Mouse (Mus musculus) right cerebral cortex, postnatal 25 days (tissue): ENCODE data around the gene Vps54.
"Not testable (repeated sequence)": the region's sequence is repeated elsewhere in the genome, so short reads cannot be mapped to it uniquely, and the experiment has no call there.

ENCODE experiments used
- DNase-seq: peaks from one replicate; pipeline ENCODE4 v3.0.0; 2022

The Vps54 gene

DNA sequence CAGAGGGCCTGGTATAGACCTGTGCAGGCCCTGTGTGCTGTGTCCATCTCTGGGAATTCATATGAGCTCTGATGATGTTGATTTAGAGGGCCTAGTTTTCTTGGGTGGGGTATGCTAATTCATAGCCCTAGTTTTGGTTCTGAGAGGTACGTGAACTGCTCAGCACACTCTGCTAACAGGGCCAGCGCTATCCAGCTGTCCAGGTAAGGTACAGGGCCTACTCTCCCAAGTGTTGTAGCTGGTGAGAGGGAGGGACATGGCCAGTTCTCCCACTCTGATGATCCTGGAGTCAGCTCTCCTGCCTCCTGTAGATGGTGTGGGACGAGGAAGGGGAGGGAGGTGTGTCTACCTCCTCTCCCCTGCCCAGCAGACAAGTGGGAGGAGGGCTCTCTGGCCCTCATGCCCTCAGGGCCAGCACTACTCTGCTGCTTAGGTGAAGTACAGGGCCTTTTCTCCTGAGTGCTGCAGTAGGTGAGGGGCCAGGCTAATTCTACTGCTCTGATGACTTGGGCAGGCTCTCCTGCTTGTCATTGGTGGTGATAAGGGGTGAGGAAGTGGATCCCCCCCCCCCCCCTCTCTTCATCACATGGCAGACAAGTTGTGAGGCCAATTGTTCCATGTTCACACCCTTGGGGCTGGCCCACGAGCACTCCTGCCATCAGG, 8.3 kb downstream of the Vps54 start:
- DNase-seq: no peak

DNA sequence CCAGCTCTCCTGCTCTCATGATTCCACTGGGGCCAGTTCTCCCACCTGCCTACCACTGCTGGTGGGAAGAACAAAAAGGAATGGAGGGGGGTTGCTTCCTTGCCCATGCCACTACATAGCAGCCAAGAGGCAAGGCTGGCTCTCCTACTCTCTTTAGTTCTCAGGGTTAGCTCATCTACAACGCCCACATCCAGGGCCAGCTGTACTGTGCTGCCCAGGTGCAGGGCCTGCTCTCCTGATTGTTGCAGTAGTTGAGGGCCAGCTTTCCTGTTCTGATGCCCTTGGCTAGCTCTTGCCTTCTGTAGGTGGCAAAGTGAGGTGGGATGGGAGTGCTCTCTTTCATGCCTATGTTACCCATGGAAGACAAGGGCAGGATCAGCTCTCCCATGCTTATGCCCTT, 8.9 kb downstream of the Vps54 start:
- DNase-seq: no peak

DNA sequence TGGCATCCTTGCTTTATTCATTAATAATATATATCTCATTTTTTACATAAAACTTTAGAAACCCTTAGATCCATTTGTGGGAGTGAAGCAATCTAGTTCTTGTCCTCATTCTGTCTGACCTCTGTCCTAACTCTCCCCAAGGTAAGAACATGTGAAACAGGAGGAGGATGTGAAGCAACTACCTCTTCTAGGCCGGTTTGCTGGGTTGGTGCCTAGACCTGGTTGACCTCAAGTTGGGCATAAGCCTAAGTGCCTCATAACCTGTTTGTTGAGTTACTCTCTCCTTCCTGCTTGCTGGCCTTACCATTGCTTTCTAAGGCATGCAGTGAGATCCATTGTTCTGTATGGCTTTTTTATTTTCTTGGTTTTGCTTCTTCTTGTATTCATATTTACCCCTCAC, 11.3 kb downstream of the Vps54 start:
- no peak for DNase-seq

DNA sequence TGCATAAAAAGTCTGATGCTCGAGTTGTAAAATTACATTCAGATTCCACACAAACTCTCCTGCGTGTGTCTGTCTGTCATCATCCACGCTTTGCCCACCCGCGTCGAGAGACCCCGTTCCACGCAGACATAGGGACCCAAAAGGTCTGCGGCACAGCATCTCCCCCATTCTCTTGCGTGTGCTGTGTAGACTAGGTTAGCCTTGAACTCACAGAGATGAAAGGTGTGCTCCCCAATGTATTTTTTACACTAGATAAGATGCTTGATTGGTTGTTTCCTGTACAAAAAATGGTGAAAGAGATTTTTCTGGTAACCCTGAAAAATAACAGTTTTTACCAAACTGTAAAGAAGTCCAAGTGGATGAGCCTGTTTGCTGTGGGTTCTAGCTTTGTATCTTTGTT, 19.5 kb downstream of the Vps54 start:
- DNase-seq: not testable (repeated sequence)

DNA sequence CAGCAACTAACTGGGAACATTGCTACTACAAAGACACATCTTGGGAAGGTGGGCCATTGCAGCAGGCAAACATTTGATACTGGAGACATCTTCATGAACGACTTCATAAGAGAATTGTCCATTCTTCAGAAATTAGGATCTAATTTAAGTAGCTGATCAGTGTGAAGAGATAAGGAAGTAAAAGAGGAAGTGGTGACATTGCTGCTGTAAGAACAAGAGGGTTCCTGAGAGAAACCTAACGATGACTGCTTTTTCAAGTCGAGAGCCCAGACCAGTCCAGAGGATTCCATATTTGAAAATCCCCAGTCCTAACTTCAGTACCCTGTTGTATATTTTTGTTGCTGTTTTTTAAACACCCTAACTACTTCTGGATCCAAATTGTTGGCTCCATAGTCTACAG, 26.3 kb downstream of the Vps54 start:
- DNase-seq: no peak

DNA sequence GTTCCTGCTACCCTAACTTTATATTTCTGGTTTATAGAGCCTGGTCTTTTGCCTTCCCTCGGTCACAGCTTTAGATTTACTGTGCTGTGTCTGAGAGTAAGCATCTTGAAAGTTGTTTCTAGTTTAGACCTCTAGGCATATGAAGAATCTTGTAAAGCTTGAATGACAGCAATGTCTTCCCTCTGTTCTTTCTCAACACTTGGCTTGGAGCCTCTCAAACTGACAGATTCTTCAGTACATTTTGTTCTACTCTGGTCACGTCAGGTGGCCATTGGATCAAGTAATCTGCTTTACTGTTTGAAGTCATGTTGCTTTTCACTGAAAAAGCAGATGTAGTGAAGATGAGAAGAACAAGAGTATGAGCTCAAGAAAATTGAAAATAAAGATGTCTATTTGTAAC, 37.1 kb downstream of the Vps54 start:
- no peak for DNase-seq

DNA sequence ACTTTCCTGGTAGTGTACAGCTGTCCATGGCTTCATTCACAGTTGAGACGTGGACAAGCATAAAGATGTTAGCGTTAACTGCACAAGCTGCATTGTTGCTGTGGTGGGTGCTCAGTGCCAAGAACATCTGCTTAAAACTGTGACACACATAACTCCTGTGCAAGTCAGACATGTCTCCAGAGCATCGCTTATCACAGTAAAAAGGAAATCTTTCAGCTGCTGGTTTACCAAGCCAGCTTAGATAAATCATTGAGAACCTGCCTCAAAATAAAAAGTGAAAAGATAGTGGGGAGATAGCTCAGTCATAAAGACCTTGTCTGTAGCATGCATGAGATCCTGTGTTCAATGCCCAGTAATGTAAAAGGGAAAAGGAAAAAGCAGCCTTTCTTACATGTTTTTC, 47.3 kb downstream of the Vps54 start:
- DNase-seq: no peak

DNA sequence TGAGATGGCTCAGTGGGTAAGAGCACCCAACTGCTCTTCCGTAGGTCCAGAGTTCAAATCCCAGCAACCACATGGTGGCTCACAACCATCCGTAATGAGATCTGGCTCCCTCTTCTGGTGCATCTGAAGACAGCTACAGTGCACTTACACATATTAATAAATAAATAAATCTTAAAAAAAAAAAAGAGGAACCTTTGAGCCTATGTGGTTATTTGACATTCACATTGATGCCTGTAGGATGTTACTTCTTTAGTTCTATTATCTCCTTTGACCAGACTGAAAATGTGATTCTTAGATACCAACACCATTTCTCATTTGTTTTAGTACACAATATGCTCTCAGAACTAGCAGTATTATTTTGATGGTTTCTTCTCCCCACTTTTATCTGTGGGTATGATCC, 49.1 kb downstream of the Vps54 start:
- not testable (repeated sequence) for DNase-seq

DNA sequence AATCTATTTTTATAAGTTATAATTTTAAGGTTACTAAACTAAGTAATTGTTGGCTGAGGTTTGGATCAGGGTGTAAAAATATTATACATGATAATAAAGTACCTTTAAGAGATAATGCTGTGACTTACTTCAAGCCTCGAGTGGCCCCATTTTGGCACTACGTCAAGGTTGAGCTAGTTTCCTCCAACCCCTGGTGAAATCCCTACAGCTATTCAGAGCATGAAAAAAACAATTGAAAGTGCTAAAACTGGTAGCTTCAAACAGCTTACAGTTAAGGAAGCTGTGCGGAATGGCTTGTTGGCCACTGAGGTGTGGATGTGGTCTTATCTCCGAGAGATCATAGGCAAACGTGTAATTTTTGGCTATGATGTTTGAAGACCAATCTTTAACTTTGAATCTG, 56.4 kb downstream of the Vps54 start:
- no peak for DNase-seq

DNA sequence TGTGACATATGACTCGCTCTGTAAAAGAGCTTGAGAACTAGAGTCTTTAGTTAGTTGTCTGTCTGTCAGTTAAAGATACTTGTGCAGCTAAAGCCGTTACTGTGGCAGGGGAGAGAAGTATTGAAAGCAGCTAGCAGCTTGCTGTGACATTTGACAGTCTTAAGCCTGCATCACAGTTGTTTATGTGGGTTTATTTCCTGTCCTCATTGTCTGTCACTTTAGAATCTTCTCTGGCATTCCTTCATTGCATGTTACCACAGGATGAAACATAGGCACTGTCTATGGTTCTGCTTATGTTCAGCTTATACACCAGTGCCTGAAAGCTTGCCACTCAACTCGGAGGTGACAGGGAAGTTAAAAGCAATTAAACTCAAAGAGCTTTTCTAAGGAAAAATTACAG, 64.5 kb downstream of the Vps54 start:
- no peak for DNase-seq

DNA sequence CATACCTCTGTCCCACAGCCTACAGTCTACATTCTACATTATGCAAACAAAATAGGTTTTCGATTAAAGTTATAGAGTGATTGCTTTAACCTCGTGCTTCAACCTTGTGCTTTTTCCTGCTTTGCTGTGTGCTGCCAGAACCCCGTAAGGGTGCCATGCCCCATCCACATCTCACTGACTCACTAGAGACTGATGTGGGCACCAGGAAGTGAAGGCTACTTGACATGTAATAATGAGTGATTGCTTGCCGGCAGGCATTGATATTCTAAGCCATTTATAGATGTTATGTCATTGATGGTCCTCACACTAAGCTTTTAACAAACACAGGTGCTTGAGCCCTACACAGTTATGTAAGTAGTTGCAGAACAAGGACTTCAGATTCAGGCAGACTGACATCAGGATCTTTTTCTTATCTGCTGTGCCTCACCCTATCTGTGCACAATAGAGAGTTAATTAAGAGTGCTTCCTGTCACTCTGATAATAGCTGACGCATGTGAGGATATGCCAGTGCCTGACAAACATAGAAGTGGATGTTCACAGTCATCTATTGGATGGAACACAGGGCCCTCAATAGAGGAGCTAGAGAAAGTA, 68.1 kb downstream of the Vps54 start:
- DNase-seq: no peak

DNA sequence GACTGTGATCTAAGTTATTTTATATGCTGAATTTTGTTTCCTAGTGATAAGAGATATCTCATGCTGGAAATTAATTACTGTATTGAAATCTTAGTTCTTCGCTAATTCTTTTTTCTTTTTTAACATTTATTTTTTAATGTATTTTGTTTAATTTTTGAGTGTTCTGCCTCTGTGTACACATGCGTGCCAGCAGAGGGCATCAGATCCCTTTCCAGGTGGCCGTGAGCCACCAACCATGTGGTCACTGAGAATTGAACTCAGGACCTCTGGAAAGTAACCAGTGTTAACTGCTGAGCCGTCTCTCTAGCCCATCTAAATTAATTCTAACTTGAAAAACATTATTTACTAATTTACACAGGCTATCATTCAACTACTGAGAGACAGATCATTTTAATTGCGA, 69.0 kb downstream of the Vps54 start:
- DNase-seq: no peak

DNA sequence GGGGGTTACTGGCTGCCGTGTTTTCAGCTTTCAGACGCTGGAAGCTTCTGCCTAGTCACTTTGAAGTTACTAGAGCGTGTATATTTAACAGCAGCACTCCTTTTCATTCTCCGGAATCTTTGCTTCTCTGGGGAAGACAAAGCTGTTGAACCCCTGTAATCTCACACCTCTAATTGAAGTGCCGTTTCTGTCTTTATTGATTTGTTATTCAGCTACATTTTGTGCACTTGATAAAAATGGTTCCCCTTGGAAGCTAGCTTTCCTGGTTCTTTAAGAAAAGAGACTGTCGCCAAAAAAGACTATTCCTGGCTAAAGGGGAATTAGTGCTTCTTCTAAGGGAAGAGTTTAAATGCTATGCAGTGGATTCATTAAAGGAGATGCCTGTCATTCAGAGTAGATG, 70.4 kb downstream of the Vps54 start:
- DNase-seq: no peak

DNA sequence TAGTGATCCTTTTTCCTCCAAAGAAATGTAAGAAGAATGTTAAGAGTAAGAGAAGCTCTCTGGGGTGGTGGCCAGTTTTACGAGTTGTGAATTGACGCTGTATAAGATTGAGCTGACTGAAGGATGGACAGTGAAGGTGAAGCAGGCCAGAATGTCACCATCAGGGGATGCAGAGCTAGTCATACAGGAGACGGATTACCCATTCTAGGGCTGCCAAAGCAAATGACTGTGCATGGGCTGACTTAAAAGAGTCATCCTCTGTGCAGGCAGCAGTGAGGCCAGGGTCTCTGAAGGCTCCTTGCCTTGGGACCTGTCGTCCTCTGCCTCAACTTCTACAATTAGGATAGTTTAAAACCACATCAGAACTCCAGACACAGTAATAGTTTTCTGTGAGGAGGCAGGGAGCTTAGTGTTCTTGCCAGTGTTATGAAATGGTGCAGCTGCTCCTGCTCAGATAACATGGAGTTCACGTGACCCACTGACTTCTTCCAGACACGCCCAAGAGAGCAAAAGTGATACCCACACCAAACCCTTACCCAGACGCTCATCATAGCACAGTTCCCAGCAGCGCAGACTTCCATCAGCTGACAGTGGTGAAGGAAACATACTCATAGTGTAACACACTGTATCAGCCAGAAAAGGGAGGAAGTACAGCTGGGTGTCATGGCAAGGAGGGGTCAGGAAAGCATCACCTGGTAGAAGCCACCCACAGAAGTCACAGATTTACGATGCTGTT, 75.0 kb downstream of the Vps54 start:
- DNase-seq: no peak

DNA sequence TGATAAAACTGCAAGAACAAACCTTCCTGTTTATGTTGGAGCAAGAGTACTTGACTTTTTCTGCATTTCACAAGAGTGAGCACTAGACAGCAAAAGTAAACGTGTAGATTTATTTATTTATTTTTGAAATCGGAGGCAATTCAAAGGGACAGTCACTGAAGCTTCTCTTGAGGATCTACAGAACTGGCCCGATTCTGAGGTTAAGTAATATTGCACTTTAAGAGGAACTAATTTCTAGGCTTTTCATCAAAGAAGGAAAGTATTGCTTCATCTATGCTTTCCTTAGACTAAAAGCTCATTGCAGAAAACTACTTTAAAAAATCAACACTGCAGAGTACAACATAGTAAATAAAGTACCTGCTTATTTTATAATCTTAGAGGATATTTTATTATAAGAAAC, 82.5 kb downstream of the Vps54 start:
- DNase-seq: no peak

DNA sequence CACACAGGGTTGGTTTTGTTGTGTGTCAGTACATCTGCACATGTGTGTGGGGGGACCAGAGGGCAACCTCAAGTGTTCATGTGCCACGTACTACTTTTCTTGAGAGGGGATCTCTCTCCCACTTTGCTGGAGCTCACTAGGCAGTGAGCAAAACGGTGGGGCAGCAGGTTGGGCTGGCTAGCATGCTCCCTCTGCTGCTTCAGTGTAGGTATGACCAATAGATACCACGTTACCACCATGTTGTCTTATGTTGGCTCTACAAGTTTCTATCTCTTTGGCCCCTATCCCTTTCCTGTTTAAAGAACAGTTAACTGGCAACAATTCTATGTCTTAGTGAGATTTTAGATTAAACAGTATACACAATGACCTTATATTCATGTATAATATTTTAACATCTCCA, 83.3 kb downstream of the Vps54 start:
- DNase-seq: no peak

DNA sequence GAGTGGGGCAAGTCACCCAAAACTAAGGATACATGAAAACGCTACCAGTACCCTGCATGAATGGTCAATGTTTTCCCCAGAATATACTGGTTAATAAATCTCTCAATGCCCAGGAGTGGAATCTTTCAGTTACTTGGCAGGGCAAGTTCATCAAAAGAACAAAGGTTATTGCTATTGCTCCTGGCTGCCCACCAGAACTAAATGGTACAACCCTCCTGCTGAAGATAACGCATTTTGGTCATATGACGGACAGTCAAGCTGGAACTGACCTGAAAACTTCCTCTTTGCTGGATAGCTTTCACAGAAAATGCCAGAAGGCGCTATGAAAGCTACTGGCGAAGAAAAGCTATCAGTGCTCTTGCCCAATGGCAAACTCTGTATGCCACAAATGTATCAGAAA, 86.7 kb downstream of the Vps54 start:
- DNase-seq: no peak

DNA sequence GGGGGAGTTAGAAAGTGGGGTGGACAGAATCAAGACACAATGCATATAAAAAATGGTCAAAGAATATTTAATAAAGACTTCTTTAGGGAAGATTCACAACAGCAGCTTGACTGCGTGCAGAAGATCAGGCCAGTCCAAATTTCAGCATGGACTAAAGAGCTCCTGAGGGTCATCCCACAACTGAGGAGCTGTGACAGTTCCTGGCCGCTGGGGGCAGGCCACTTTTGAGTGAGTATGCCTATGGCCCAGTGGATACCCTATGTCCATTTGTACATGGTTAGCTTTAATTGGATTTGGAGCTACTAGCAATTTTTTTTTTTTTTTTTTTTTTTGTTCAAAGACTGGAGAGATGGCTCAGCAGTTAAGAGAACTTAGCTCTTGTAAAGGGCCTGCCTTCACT, 87.7 kb downstream of the Vps54 start:
- no peak for DNase-seq

DNA sequence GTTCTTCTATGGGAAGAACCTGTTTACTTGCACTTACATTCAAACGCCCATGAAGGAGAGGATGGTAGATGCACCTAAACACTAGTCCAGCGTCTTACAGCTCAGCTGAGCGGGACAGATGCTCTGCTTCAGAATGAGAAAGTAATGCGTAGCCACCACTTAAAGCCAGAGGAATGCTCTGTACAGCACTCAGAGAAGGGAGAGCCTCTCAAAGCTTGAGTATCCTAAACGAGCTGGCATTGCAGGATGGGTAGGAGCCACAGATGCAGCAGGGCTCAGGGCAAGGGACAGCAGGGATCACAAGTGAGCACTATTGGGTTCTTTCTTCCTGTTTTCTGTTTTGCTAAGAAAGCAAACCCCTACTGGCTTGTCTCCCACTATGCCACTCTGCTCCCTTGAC, 88.4 kb downstream of the Vps54 start:
- DNase-seq: no peak

DNA sequence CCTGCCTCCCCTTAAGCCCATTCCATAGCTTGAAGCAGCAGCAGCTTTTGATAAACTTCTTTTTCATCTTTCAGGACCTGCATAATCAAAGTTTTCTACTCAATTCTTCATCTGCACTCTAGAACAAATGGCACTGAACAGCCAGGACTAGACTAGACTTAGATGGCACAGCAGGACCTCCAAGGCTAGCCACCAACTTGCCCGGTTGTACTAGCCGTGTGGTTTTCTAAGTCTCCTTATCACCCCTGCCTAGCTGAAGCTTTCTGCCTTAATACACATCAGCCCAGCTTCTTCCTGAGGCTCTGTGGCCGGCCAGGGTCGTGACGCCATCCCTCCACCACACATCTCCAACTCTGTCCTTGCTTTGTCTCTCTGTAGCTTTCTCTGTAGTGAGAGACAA, 89.1 kb downstream of the Vps54 start:
- DNase-seq: no peak

DNA sequence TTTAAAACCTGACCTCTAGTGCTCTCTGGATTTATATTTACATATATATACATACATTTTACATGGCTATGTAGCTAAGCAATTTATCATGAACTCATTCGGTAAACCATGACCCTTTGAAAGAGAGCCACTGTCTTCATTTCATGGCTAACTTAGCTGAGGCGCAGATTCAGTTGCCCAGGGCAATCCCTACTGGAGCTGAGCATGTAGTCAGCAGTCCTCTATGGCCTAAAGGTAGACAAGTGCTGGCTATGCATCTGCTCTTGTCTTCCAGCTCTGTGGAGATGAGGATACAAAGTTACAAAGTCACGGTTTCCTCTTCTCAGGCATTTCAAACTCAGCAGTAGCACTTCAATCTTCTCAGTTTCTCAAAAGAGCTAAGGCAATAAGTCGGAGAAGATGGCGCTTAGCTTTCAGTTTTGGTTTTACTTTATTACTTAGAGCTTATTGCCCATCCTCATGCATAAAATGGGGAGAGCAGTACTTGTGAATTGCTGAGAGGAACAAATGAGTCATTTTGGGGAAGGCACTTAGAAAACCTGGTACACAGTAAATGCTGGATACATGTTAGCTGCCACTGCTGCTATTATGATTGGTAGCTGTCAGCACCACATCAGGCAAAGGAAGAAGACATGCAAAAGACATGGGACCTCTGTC, 93.7 kb downstream of the Vps54 start:
- DNase-seq: no peak

DNA sequence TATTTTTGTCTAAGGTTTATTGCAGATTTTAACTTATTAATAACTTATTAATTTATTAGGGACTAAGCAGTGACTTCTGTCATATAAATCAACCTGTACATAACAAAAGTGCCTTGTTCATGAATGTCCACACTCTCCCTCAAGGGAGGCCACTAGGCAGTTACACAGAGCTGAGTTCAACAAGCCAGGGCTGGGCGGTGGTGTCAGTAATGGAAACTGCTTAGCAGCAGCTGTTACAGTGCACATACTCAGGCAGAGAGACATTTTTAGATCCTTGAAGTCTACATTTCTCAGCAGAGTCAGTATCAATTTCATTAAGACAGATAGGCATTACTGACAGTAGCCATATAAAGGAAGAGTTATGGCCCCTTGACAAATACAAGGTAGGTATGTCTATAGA, 98.8 kb downstream of the Vps54 start:
- DNase-seq: no peak

DNA sequence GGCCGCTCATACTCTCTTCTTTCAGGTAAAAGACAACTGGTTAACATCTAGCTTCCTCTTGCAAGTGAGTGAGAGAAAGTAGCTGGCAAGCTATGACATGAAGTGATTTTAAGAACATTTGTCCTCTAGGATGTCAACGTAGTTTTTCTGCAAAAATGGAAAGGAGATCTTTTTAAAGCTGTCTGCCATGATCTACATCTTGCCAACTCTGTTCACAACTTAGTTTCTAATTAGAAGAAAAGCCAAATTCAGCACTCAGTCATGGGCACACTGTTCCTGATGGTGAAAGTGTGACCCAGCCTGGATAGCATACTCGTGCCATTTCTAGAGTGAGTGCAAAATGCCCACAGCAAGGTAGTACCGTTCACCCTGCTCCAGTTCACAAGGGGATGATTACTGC, 100.0 kb downstream of the Vps54 start:
- DNase-seq: no peak

DNA sequence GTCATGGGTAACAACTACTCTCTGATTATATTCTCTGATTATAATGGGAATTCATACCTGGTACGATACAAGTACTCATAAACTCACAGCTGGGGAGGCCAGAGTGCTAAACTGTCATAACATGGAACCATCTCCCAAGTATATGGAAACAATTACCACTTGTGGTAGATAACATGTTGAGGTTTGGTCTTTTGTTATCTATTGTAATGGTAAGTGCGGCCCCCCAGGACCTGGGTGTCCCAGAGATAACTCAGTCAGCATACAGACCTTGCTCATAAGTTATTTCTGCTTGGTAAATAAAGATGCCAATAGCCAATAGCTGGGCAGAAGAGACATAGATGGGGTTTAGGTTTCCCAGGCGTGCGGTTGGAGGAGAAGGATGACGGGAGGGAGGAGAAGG, 104.4 kb downstream of the Vps54 start:
- DNase-seq: no peak
